Mouse (Mus musculus) heart, embryonic 14.5 days (tissue): ENCODE measurements around the gene Scube1. TPM values are rescaled to one million over a fixed set of nuclear protein-coding genes. Genes with fewer than 3 reads are reported as not detected.

Experiments
- ATAC-seq: fragments of 200-750 bp; cut with Nextera tagmentation; 2 replicates; pipeline ENCODE4 v1.8.0; 2017; ENCODE audit warnings: low read depth, moderate TSS enrichment; ENCODE audit not compliant: insufficient number of reproducible peaks, insufficient read depth, low FRiP score
- H3K27ac ChIP-seq, 2 experiments: fragments of 200-500 bp in 1 of 2; fragments of 300-500 bp in 1 of 2; sonication (generic) in 1 of 2; replicated peaks in 1 of 2; 2 replicates each; pipeline ENCODE4 v1.5.1; 2012 to 2014; ENCODE audit warnings: low read depth in 2 of 2, low read length in 2 of 2, control low read depth in 1 of 2, mild to moderate bottlenecking in 1 of 2, mixed read lengths in 1 of 2; ENCODE audit not compliant: control insufficient read depth in 1 of 2, insufficient read depth in 1 of 2
- H3K27me3 ChIP-seq: fragments of 300-500 bp; sonication (generic); 2 replicates; pipeline ENCODE4 v1.6.1; 2014; ENCODE audit warnings: mild to moderate bottlenecking, low read length, control low read depth; ENCODE audit not compliant: control insufficient read depth, insufficient read depth
- H3K36me3 ChIP-seq: fragments of 300-500 bp; sonication (generic); 2 replicates; pipeline ENCODE4 v1.6.1; 2014; ENCODE audit warnings: mild to moderate bottlenecking, control low read depth, low read length, mixed read lengths; ENCODE audit not compliant: control insufficient read depth, insufficient read depth
- H3K4me1 ChIP-seq, 2 experiments: fragments of 200-500 bp in 1 of 2; fragments of 300-500 bp in 1 of 2; sonication (generic) in 1 of 2; 2 replicates each; pipeline ENCODE4 v1.6.1; 2012 to 2014; ENCODE audit warnings: low read length in 2 of 2, control low read depth in 1 of 2, mixed read lengths in 1 of 2; ENCODE audit not compliant: control insufficient read depth in 2 of 2, insufficient read depth in 2 of 2
- H3K4me2 ChIP-seq: fragments of 300-500 bp; sonication (generic); 2 replicates; pipeline ENCODE4 v1.6.1; 2014; ENCODE audit warnings: mild to moderate bottlenecking, low read length
- H3K4me3 ChIP-seq, 2 experiments: fragments of 200-500 bp in 1 of 2; fragments of 300-500 bp in 1 of 2; sonication (generic) in 1 of 2; 2 replicates each; pipeline ENCODE4 v1.5.1; 2012 to 2014; ENCODE audit warnings: low read length in 2 of 2, mild to moderate bottlenecking in 2 of 2, control low read depth in 1 of 2, low read depth in 1 of 2, moderate library complexity in 1 of 2; ENCODE audit not compliant: control insufficient read depth in 1 of 2, insufficient read depth in 1 of 2
- H3K9ac ChIP-seq: fragments of 300-500 bp; sonication (generic); 2 replicates; pipeline ENCODE4 v1.6.1; 2014; ENCODE audit warnings: mild to moderate bottlenecking, low read length
- H3K9me3 ChIP-seq: fragments of 300-500 bp; sonication (generic); 2 replicates; pipeline ENCODE4 v1.6.1; 2016; ENCODE audit warnings: low read length, control low read depth; ENCODE audit not compliant: control insufficient read depth
- WGBS: fragments of 180-500 bp; shearing (Covaris S2); extraction: QIAGEN DNeasy Blood & Tissue Kit; methylation state at CpG from one replicate; pipeline ENCODE4 v1.1.7; 2014; 5-methylcytosine and 5-hydroxymethylcytosine counted together
- polyA plus RNA-seq: library from polyadenylated mRNA; unstranded; fragments of >200 nt; fragmentation: Nextera tagmentation; extraction: Ambion mirVana; gene quantifications from 2 replicates; pipeline ENCODE4 v1.2.1, GENCODE M21; 2014

Scube1 gene
- polyA plus RNA-seq, 1 experiment from 2014 or later = 7.4 TPM

DNA sequence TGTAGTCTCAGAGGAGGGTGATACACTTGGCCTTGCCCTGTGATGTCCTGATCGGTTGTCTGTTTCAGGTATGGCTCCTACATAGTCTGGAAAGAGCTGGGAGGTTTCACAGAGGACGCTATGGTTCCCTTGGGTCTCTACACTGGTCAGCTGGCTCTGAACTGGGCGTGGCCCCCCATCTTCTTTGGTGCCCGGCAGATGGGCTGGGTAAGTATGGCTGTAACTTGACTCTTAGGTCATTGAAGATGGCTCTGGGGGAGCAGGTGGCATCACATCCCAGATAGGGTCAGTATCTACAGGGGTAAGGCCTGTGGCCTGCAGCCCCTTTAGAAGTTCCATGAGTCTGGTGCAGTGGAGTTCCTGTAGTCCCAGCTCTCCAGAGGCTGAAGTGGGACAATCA is 152.7 kb downstream of the Scube1 start:
- Histone ChIP-seq H3K36me3 (peaks cover 48% of the 10 kb centered on the region), H3K9ac (no peak overlapping the region), H3K27me3 (no peaks in the 10 kb centered on the region), H3K4me2 (no peak overlapping the region), H3K27ac (no peak overlapping the region), H3K4me1 (no peaks in the 10 kb centered on the region), H3K9me3 (no peaks in the 10 kb centered on the region), H3K4me3 (no peak overlapping the region)
- 79% methylated on average over 4 of the region's 4 CpGs for WGBS
- no peak for ATAC-seq

GRCm38 (mm10) chr15:83571636-83572035 is 153.2 kb downstream of the Scube1 start:
- no peak overlapping the region for H3K27ac ChIP-seq
- no peaks in the 10 kb centered on the region for H3K9me3 ChIP-seq
- ATAC-seq = no peak
- 80% methylated on average over 5 of the region's 5 CpGs for WGBS
- peaks cover 43% of the 10 kb centered on the region for H3K36me3 ChIP-seq
- H3K4me3 ChIP-seq = no peak overlapping the region
- no peak overlapping the region for H3K4me2 ChIP-seq
- no peaks in the 10 kb centered on the region for H3K4me1 ChIP-seq
- H3K27me3 ChIP-seq = no peaks in the 10 kb centered on the region
- H3K9ac ChIP-seq = no peak overlapping the region

- no peak for ATAC-seq
- Histone ChIP-seq H3K4me2 (no peak overlapping the region), H3K9me3 (no peaks in the 10 kb centered on the region), H3K4me1 (no peaks in the 10 kb centered on the region), H3K36me3 (peaks cover 33% of the 10 kb centered on the region), H3K9ac (no peak overlapping the region), H3K27me3 (no peaks in the 10 kb centered on the region), H3K4me3 (no peak overlapping the region), H3K27ac (no peak overlapping the region)
- WGBS = 51% methylated on average over 2 of the region's 2 CpGs
Measured at GRCm38 (mm10) chr15:83570641-83571040, 154.2 kb downstream of the Scube1 start.

DNA sequence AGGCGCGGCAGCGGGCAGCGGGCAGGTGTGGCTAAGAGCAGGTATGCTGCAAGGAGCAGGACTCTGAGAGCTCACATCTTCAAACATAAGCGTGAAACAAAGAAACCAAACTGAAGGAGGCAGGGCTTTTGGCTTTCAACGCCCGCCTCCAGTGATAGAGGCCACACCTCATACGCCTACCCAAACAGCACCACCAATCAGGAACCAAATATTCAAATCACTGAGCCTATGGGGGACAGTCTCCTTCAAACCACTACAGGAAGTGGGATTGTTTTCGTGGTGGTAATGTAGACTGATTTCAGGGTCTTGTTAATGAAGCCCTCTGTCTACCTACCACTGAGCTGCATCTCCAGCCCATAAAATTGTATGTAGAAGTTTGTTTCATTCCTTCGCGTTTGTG is 155.1 kb downstream of the Scube1 start:
- H3K36me3 ChIP-seq = peaks cover 25% of the 10 kb centered on the region
- no peak overlapping the region for H3K9ac ChIP-seq
- no peak overlapping the region for H3K27ac ChIP-seq
- no peaks in the 10 kb centered on the region for H3K9me3 ChIP-seq
- peaks cover 0 to 3% of the 10 kb centered on the region in 2 experiments; a peak in 2 of 4 replicates for H3K4me1 ChIP-seq
- H3K4me3 ChIP-seq = no peak overlapping the region
- H3K27me3 ChIP-seq = no peaks in the 10 kb centered on the region
- WGBS = 51% methylated on average over 11 of the region's 11 CpGs
- no peak overlapping the region for H3K4me2 ChIP-seq
- no peak for ATAC-seq

DNA sequence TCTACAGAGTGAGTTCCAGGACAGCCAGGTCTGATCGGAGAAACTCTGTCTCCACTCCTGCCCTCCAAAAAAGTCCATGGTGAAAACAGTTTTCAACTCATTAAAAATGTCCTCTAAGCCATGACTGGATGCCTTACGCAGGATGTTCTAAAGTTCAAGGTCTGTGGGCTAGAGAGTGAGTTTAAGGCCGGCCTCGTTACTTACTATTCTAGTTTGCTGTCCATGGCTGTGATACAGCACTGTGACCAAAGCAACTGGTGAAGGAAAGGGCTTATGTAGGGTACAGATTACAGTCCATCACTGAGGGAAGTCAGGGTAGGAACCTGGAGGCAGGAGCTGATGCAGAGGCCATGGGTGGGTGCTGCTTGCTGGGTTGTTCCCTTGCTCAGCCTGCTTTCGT is 156.3 kb downstream of the Scube1 start:
- Histone ChIP-seq H3K4me1 (peaks cover 3 to 5% of the 10 kb centered on the region in 2 experiments; a peak in 3 of 4 replicates), H3K4me2 (no peak overlapping the region), H3K4me3 (no peak overlapping the region), H3K27me3 (no peaks in the 10 kb centered on the region), H3K9ac (no peak overlapping the region), H3K27ac (no peak overlapping the region), H3K36me3 (peaks cover 15% of the 10 kb centered on the region), H3K9me3 (no peaks in the 10 kb centered on the region)
- 92% methylated on average over 5 of the region's 5 CpGs for WGBS
- no peak for ATAC-seq

DNA sequence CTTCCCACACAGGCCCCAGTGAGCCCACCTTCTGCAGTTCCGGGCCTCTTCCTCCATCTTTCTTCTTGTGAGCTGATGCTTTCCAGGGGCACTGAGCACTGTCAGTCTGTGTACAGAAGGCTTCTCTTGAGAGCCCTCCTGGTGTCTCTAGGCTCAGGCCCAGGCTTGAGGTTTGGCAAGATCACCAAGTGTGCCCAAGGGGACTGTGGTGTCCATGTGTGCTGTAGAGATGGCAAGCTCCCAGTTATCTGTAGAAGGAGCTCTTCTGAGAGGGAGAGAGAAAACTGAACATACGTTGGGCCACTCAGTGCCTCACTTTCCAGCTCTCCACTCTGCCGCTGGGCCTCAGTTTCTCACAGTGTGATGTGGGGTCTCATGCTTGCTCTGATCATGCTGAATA is 157.1 kb downstream of the Scube1 start:
- Histone ChIP-seq H3K4me2 (no peak overlapping the region), H3K4me1 (peaks cover 5 to 10% of the 10 kb centered on the region in 2 experiments), H3K27ac (no peak overlapping the region), H3K4me3 (no peak overlapping the region), H3K9me3 (no peaks in the 10 kb centered on the region), H3K27me3 (no peaks in the 10 kb centered on the region), H3K9ac (no peak overlapping the region), H3K36me3 (peaks cover 15% of the 10 kb centered on the region)
- 84% methylated on average over 3 of the region's 3 CpGs for WGBS
- ATAC-seq = no peak

DNA sequence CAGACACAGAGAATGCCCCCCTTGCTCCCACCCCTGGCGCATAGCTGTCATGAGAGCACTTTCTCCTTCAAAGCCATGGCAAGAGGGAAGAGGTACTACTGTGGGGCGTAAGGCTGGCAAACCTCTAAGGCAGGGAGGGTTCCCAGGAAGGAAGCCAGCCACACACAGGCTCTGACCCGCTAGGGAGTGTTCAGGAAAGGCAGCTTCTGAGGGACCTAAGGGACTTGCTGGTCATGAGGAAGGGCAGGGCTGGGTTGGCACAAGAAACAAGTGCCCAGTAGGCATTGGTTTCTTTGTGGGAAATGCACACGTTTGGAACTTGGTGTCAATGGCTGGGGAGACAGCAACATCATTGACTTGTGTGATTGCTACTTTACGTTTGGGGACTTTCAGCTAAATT is 158.8 kb downstream of the Scube1 start:
- no peak overlapping the region for H3K27ac ChIP-seq
- H3K9me3 ChIP-seq = no peaks in the 10 kb centered on the region
- H3K9ac ChIP-seq = no peak overlapping the region
- ATAC-seq = no peak
- H3K27me3 ChIP-seq = no peaks in the 10 kb centered on the region
- no peak overlapping the region for H3K4me2 ChIP-seq
- no peaks in the 10 kb centered on the region for H3K36me3 ChIP-seq
- H3K4me3 ChIP-seq = no peak overlapping the region
- WGBS = 73% methylated on average over 5 of the region's 5 CpGs
- peaks cover 5 to 14% of the 10 kb centered on the region in 2 experiments for H3K4me1 ChIP-seq

- WGBS = 83% methylated on average over 3 of the region's 3 CpGs
- Histone ChIP-seq H3K4me2 (no peak overlapping the region), H3K27me3 (no peaks in the 10 kb centered on the region), H3K9me3 (no peaks in the 10 kb centered on the region), H3K27ac (no peak overlapping the region), H3K9ac (no peak overlapping the region), H3K36me3 (no peaks in the 10 kb centered on the region), H3K4me3 (no peak overlapping the region), H3K4me1 (peaks cover 5 to 14% of the 10 kb centered on the region in 2 experiments)
- 0 out of 2 replicates have a peak, but pooled peaks have one; percentile 22 for ATAC-seq
Measured at GRCm38 (mm10) chr15:83565434-83565833, 159.4 kb downstream of the Scube1 start.
